Mouse (Mus musculus) megakaryocyte, embryonic 14.5 days (primary cell): ENCODE results near the gene Samd8. TPM values are rescaled to one million over a fixed set of nuclear protein-coding genes. Genes with fewer than 3 reads are reported as not detected.

Experiments
- H3K27me3 ChIP-seq: replicated peaks from 2 replicates; pipeline ENCODE3; 2012; ENCODE audit warnings: inconsistent platforms
- H3K36me3 ChIP-seq: replicated peaks from 2 replicates; pipeline ENCODE3; 2012; ENCODE audit warnings: low read length, inconsistent platforms, mixed read lengths
- H3K4me1 ChIP-seq: 2 replicates; pipeline ENCODE4 v1.6.1; 2012; ENCODE audit warnings: inconsistent platforms
- H3K4me3 ChIP-seq: replicated peaks from 2 replicates; pipeline ENCODE3; 2012; ENCODE audit warnings: moderate library complexity, mild to moderate bottlenecking, inconsistent platforms
- H3K9me3 ChIP-seq: 2 replicates; pipeline ENCODE4 v1.6.1; 2012; ENCODE audit warnings: inconsistent platforms
- FLI1 ChIP-seq: IDR thresholded peaks from 2 replicates; pipeline ENCODE4 v1.6.1; 2012; ENCODE audit warnings: low read length, inconsistent platforms, mixed read lengths
- GATA1 ChIP-seq: IDR thresholded peaks from 3 replicates; pipeline ENCODE4 v1.6.1; 2012; ENCODE audit warnings: mixed read lengths, low read length, inconsistent platforms, borderline replicate concordance
- polyA plus RNA-seq: library from polyadenylated mRNA; stranded (reverse); fragments of >175 nt; gene quantifications from 2 replicates; pipeline ENCODE4 v1.2.3, GENCODE M21; 2012; ENCODE audit warnings: low replicate concordance; ENCODE audit not compliant: insufficient read depth

Samd8 gene
- polyA plus RNA-seq, 1 experiment = 1.7 TPM

DNA sequence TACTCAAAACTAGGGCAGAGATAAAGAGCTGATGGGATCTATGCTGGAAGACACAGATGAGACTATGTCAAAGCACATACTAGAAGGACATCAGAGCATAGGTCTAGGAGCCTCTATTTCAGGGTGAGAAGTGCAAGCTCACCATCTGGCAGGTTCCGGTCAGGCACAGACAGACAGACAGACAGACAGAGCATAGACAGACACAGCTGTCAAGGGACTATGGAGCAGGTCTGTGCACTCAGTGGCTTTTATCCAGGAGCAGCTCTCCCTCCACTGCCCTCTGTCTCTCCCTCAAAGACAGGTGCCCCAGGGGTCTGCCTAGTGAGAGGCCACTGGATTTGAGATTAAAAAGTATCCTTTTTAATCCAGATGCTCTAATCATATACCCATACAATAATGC is 6.2 kb upstream of the Samd8 start:
- Histone ChIP-seq H3K9me3 (no peaks in the 10 kb centered on the region), H3K36me3 (no peaks in the 10 kb centered on the region), H3K27me3 (peaks cover 34% of the 10 kb centered on the region), H3K4me1 (peaks cover 38% of the 10 kb centered on the region), H3K4me3 (no peak overlapping the region)
- TF ChIP-seq FLI1 (no peak), GATA1 (no peak)

DNA sequence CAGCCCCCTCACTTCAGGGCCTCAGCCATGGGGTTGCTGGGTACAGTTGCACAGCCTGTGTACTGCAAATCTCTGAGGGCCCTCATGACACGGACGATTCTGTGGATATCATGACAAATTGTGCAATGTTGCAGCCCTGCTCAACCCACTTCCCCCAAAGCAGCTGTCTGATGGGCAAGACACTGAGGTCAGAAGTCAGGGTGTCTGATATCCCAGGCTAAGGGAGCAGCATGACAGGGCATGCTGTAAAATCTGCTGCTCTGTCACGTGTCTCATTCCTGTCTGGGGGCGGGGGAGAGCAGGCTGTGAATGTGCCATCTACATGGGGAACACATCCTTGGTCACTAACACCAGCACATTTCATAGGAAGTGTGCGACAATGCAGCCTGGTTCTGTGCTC is 5.2 kb upstream of the Samd8 start:
- peaks cover 46% of the 10 kb centered on the region for H3K4me1 ChIP-seq
- H3K4me3 ChIP-seq = peak overlapping the region; percentile 62
- H3K36me3 ChIP-seq = no peaks in the 10 kb centered on the region
- TF ChIP-seq FLI1 (no peak), GATA1 (no peak)
- H3K9me3 ChIP-seq = no peaks in the 10 kb centered on the region
- H3K27me3 ChIP-seq = peaks cover 27% of the 10 kb centered on the region

DNA sequence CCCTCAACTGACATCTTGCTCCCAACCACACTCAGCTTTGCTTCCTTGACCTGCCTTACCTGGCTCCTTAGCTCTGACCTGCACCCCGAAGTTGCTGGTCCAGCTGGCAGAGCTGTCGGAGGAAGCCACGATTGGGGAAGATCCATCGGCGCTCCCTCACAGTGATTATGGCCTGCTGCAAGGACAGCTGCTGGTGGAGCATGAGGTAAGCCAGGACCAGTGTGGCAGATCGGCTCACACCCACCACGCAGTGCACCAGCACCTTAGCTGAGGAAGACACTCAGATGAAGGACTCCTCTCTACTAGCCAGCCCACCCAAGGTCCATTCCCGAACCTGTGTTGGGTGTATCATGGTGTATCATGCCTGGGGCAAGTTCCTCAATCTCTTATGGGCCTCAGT is 4.1 kb upstream of the Samd8 start:
- Histone ChIP-seq H3K27me3 (peaks cover 22% of the 10 kb centered on the region), H3K9me3 (no peaks in the 10 kb centered on the region), H3K4me1 (peaks cover 52% of the 10 kb centered on the region), H3K36me3 (no peaks in the 10 kb centered on the region), H3K4me3 (no peak overlapping the region)
- no peak for TF ChIP-seq GATA1

DNA sequence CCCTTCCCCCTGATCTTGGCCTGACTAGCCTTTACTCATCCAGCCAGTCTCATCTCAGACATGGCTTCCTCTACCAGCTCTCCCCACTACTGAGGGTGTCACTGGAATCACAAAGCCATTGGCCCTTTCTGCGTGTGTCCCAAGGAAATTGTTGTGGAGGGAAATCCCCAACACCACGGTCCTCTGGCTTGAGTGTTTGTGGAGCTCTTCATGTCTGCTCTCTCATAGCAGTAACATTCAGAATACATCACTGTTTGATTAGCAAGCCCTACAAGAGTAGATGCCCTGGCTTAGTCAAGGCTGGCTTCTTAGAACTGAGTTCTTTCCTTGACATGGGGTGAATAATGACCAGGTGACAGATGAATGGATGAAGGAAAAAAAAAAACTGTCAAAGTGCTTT is 3.5 kb upstream of the Samd8 start:
- no peak for TF ChIP-seq FLI1
- no peak for TF ChIP-seq GATA1
- H3K4me1 ChIP-seq = peaks cover 58% of the 10 kb centered on the region
- H3K4me3 ChIP-seq = no peak overlapping the region

DNA sequence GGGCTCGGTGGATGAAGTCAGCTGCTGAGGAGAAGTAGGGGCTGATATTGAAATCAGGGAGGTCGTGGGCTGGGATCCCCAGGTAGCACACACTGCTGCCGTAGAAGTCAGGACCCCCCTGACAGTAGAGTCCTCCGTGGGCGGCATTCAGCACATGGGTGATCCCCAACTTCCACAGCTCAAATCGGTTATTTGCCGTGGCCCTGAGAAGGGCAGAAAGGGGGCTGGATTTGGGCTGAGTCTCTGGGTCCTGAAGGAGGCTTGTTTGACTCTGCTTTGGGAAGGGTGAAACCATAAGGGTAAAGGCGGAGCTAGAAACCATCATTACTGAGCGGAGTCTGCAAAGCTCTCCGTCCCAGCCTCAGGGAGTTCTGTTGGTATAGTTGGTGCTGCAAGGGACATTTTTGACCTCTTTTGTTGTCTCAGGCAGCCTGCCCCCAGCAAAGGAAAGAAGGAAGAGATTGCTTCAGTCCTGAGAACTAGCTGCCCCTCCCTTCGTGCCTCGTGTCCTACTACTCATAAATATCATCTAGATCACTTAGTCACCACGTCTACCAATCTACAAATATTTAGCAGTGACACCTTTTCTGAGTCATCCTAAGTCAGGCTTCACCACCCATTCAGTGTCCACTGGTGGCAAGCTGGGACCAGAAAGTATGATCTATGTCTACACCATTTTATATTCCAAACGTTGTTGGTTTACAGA is 2.7 kb upstream of the Samd8 start:
- no peaks in the 10 kb centered on the region for H3K36me3 ChIP-seq
- H3K27me3 ChIP-seq = peaks cover 19% of the 10 kb centered on the region
- H3K4me3 ChIP-seq = peak overlapping the region; percentile 74
- no peak for TF ChIP-seq FLI1
- no peak for TF ChIP-seq GATA1
- H3K4me1 ChIP-seq = peaks cover 60% of the 10 kb centered on the region
- no peaks in the 10 kb centered on the region for H3K9me3 ChIP-seq

More for the DNA sequence above, 3.5 kb upstream of the Samd8 start:
- no peaks in the 10 kb centered on the region for H3K36me3 ChIP-seq
- peaks cover 22% of the 10 kb centered on the region for H3K27me3 ChIP-seq
- H3K9me3 ChIP-seq = no peaks in the 10 kb centered on the region

DNA sequence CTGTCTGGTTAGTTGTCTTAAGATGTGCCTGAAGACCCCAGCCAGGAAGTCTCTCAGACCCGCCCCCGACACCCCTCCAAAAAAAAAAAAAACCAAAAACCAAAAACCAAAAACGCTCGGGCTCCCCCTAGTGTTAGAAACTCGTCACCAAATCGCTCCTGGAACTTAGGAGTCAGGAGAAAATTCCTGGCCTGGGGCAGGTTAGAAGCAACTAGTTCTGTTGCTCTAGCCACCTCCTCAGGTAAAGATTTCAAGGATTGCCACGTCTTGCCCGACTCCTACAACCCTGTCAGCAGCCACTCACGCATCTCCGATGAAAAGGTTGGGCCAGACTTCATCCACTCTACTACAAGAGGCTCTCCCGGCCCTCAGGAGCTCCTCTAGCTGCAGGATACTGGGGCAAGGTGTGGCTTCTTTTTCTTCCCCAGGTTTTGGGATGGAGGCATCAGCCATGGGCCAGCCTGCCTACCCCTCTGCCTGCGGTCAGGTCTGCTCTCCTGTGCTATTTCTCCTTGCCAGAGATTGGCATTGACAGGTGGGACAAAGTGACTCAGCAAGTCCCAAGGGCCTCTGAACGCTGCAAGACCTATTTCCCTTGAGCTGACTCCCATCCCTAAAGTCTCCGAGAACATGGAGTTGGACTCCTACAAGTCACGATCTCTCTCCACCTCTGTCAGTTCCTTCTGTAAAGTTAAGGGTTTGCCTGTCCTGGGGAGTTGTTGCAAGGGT is 2.0 kb upstream of the Samd8 start:
- TF ChIP-seq GATA1 (no peak), FLI1 (no peak)
- Histone ChIP-seq H3K27me3 (peaks cover 16% of the 10 kb centered on the region), H3K36me3 (no peaks in the 10 kb centered on the region), H3K4me3 (peak overlapping the region; percentile 74), H3K9me3 (no peaks in the 10 kb centered on the region), H3K4me1 (peaks cover 60% of the 10 kb centered on the region)

- TF ChIP-seq GATA1 = no peak
- no peak for TF ChIP-seq FLI1
- Histone ChIP-seq H3K4me3 (peak within 1 kb of the TSS; percentile 95), H3K9me3 (no peaks in the 10 kb centered on the region), H3K4me1 (peaks cover 48% of the 10 kb centered on the region), H3K36me3 (no peaks in the 10 kb centered on the region), H3K27me3 (peaks cover 8% of the 10 kb centered on the region)
These were observed 681 bp downstream of the Samd8 start, which contains the start of gene Dusp13 for GRCm38 (mm10) chr14:21750881-21751542. Dusp13 (minus strand) TSS chr14:21751181.

- Histone ChIP-seq H3K36me3 (no peaks in the 10 kb centered on the region), H3K4me1 (peaks cover 35% of the 10 kb centered on the region), H3K4me3 (no peak overlapping the region), H3K27me3 (no peaks in the 10 kb centered on the region), H3K9me3 (no peaks in the 10 kb centered on the region)
- TF ChIP-seq FLI1 (no peak), GATA1 (no peak)
These were observed 2.1 kb downstream of the Samd8 start for GRCm38 (mm10) chr14:21752411-21752810.

DNA sequence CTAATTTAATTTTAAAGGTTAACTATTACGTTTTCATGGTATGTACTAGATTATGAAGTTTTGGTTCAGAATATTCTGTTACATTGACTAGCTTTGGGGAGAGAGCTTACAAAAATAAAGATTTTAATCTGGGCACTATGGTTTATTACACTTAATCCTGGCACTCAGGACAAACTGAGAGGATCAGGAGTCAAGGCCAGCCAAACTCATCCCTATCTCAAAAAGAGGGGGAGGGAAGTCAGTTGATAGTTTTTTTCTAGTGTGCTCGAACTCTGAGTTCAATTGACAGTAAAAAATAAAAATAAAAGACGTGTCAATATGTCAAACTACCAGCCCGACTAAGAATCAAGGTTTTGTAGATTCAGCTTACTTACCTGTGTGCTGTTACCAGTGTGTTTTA is 3.0 kb downstream of the Samd8 start:
- H3K9me3 ChIP-seq = no peaks in the 10 kb centered on the region
- H3K36me3 ChIP-seq = no peaks in the 10 kb centered on the region
- H3K27me3 ChIP-seq = no peaks in the 10 kb centered on the region
- peaks cover 30% of the 10 kb centered on the region for H3K4me1 ChIP-seq
- no peak overlapping the region for H3K4me3 ChIP-seq
- TF ChIP-seq GATA1 (no peak), FLI1 (no peak)

DNA sequence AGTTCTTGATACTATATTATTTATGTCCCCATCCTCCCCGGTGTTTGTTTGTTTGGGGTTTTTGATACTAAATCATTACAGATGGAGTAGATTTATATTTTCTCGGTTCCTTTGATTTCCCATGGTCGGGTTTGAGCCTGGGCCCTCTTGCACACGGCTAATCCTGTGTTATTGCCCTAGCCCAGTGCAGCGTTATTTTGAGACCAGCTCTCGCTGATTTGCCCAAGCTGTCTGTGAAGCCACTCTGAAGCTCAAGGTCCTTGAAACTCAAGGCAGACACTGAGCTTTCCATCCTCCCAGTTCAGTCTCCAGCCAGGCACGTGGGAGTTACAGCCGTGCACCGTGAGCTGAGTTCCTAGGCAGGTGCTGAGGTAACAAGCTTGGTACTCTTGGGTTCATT is 11.2 kb downstream of the Samd8 start:
- H3K36me3 ChIP-seq = no peaks in the 10 kb centered on the region
- H3K9me3 ChIP-seq = no peaks in the 10 kb centered on the region
- no peak overlapping the region for H3K4me3 ChIP-seq
- TF ChIP-seq GATA1 (no peak), FLI1 (no peak)
- no peaks in the 10 kb centered on the region for H3K27me3 ChIP-seq
- H3K4me1 ChIP-seq = peaks cover 22% of the 10 kb centered on the region
